Comparison of ENCODE assay signal across 8 mouse cellular contexts in genomic region chr1:85935148-85935852, GRCm38 (mm10). TPM values are rescaled to one million over a fixed set of nuclear protein-coding genes. Genes with fewer than 3 reads are reported as not detected.
DNase-seq lines count a peak whose midpoint lies in the region; ATAC-seq and TF ChIP-seq lines count a peak whose summit lies in the region.

No protein-coding gene starts in this region.

- no peaks in the 10 kb centered on the region for H3K36me3 ChIP-seq in forebrain, postnatal 0 days (ENCODE audit: insufficient read depth)
- H3K36me3 ChIP-seq in forebrain, embryonic 16.5 days (ENCODE audit: control insufficient read depth, insufficient read depth): no peaks in the 10 kb centered on the region
- no peaks in the 10 kb centered on the region for H3K36me3 ChIP-seq in liver, embryonic 13.5 days

- no peaks in the 10 kb centered on the region for H3K27me3 ChIP-seq in forebrain, postnatal 0 days (ENCODE audit: insufficient read depth, low read length)
- H3K27me3 ChIP-seq in forebrain, embryonic 16.5 days (replicated peaks; ENCODE audit: control insufficient read depth, insufficient read depth, low read length): no peaks in the 10 kb centered on the region
- H3K27me3 ChIP-seq in liver, embryonic 13.5 days: no peaks in the 10 kb centered on the region

- ATAC-seq in forebrain, postnatal 0 days: no peak
- ATAC-seq in forebrain, embryonic 16.5 days: no peak
- ATAC-seq in liver, embryonic 13.5 days (ENCODE audit: low read depth): no peak

- H3K4me3 ChIP-seq in forebrain, postnatal 0 days (ENCODE audit: low read depth, low read length): no peak overlapping the region
- no peak overlapping the region for H3K4me3 ChIP-seq in forebrain, embryonic 16.5 days (replicated peaks; ENCODE audit: low read length)
- H3K4me3 ChIP-seq in liver, embryonic 13.5 days (replicated peaks): no peak overlapping the region

- H3K27ac ChIP-seq in forebrain, postnatal 0 days (ENCODE audit: low read depth, low read length): peak overlapping the region; percentile 35; the same call in 1 of the 2 replicates
- H3K27ac ChIP-seq in forebrain, embryonic 16.5 days (ENCODE audit: low read length): no peak overlapping the region
- H3K27ac ChIP-seq in liver, embryonic 13.5 days: no peak overlapping the region

- peaks cover 19% of the 10 kb centered on the region for H3K4me1 ChIP-seq in forebrain, postnatal 0 days (ENCODE audit: insufficient read depth)
- peaks cover 24% of the 10 kb centered on the region for H3K4me1 ChIP-seq in forebrain, embryonic 16.5 days (replicated peaks; ENCODE audit: control insufficient read depth, insufficient read depth, low read length)
- peaks cover 15% of the 10 kb centered on the region; the same call in 1 of the 2 replicates for H3K4me1 ChIP-seq in liver, embryonic 13.5 days (replicated peaks)

- no peaks in the 10 kb centered on the region for H3K9me3 ChIP-seq in forebrain, postnatal 0 days (ENCODE audit: low read length)
- H3K9me3 ChIP-seq in forebrain, embryonic 16.5 days (ENCODE audit: control insufficient read depth, low read length): no peaks in the 10 kb centered on the region
- no peaks in the 10 kb centered on the region for H3K9me3 ChIP-seq in liver, embryonic 13.5 days (replicated peaks)

- DNase-seq in forebrain, postnatal 0 days: peak; percentile 60
- peak; percentile 28 for DNase-seq in ovary, postnatal 36 days (ENCODE audit: low spot score)
- DNase-seq in ovary, postnatal 10 days (ENCODE audit: low spot score): no peak
- DNase-seq in brain, adult 2 months (ENCODE audit: low read depth, low spot score): peak; percentile 74
- DNase-seq in forelimb bud, embryonic 11.5 days (ENCODE audit: low read depth, low spot score): peak; percentile 65
- peak; percentile 11 for DNase-seq in liver, embryonic 13.5 days
- peak; percentile 21 to 32 for DNase-seq in spleen, postnatal 36 days (ENCODE audit: low spot score in 2 of 2)

- no peak overlapping the region for H3K9ac ChIP-seq in forebrain, postnatal 0 days
- no peak overlapping the region for H3K9ac ChIP-seq in forebrain, embryonic 16.5 days (replicated peaks; ENCODE audit: low read depth, low read length)
- no peak overlapping the region for H3K9ac ChIP-seq in liver, embryonic 13.5 days

- peak; percentile 72 for TF ChIP-seq CTCF in forebrain, postnatal 0 days (IDR thresholded peaks at IDR 0.05; ENCODE audit: low read depth)

- 50% methylated on average over 8 of the region's 8 CpGs for WGBS in forebrain, postnatal 0 days
- 46% methylated on average over 8 of the region's 8 CpGs for WGBS in forebrain, embryonic 16.5 days
- 25% methylated on average over 8 of the region's 8 CpGs for WGBS in liver, embryonic 13.5 days (ENCODE audit: insufficient replicate concordance)

- H3K4me2 ChIP-seq in forebrain, postnatal 0 days (ENCODE audit: low read depth): no peak overlapping the region
- no peak overlapping the region for H3K4me2 ChIP-seq in forebrain, embryonic 16.5 days (ENCODE audit: low read length)
- H3K4me2 ChIP-seq in liver, embryonic 13.5 days: no peak overlapping the region

RNA-seq across cellular contexts. Expression of gene 4933407L21Rik, which starts 7.0 kb away (rescaled TPM):
- total RNA-seq in forebrain, postnatal 0 days (2014; rRNA removed): 6.7 and 9.8 TPM in 2 replicates
- 6.2 and 8.6 TPM in 2 replicates for polyA plus RNA-seq in forebrain, postnatal 0 days (2015; fragmentation: Nextera tagmentation; extraction: Ambion mirVana)
- polyA plus RNA-seq in forebrain, embryonic 16.5 days (2015; fragmentation: Nextera tagmentation; extraction: Ambion mirVana): 3.6 and 5.6 TPM in 2 replicates
- polyA plus RNA-seq in liver, embryonic 13.5 days (2015; fragmentation: Nextera tagmentation; extraction: Ambion mirVana): not detected in 2 replicates

RNA-seq across cellular contexts. Expression of gene Gpr55, which starts 25.5 kb away (rescaled TPM):
- 0.05 and 0.08 TPM in 2 replicates for total RNA-seq in forebrain, postnatal 0 days (2014; rRNA removed)
- 0.08 and 0.12 TPM in 2 replicates for polyA plus RNA-seq in forebrain, postnatal 0 days (2015; fragmentation: Nextera tagmentation; extraction: Ambion mirVana)
- polyA plus RNA-seq in forebrain, embryonic 16.5 days (2015; fragmentation: Nextera tagmentation; extraction: Ambion mirVana): 0.16 TPM in 1 of 2 replicates, not detected in the other
- 0.05 TPM in 2 replicates for polyA plus RNA-seq in liver, embryonic 13.5 days (2015; fragmentation: Nextera tagmentation; extraction: Ambion mirVana)

RNA-seq across cellular contexts. Expression of gene Itm2c, which starts 41.2 kb away (rescaled TPM):
- 244 and 280 TPM in 2 replicates for total RNA-seq in forebrain, postnatal 0 days (2014; rRNA removed)
- polyA plus RNA-seq in forebrain, postnatal 0 days (2015; fragmentation: Nextera tagmentation; extraction: Ambion mirVana): 244 and 246 TPM in 2 replicates
- 146 and 166 TPM in 2 replicates for polyA plus RNA-seq in forebrain, embryonic 16.5 days (2015; fragmentation: Nextera tagmentation; extraction: Ambion mirVana)
- 38.3 and 39.7 TPM in 2 replicates for polyA plus RNA-seq in liver, embryonic 13.5 days (2015; fragmentation: Nextera tagmentation; extraction: Ambion mirVana)
